Mouse (Mus musculus) ES-Bruce4 (cell line): ENCODE measurements around the gene Olfr435. TPM values are rescaled to one million over a fixed set of nuclear protein-coding genes. Genes with fewer than 3 reads are reported as not detected.

Experiments used
- H3K27ac ChIP-seq: 2 replicates; pipeline ENCODE4 v1.5.1; 2012; ENCODE audit warnings: low read length, inconsistent platforms; ENCODE audit not compliant: insufficient read depth
- H3K27me3 ChIP-seq: 2 replicates; pipeline ENCODE4 v1.6.1; 2012; ENCODE audit warnings: mild to moderate bottlenecking, low read length, inconsistent platforms; ENCODE audit not compliant: control insufficient read depth, poor library complexity, insufficient read depth, severe bottlenecking
- H3K36me3 ChIP-seq: 2 replicates; pipeline ENCODE4 v1.6.1; 2012; ENCODE audit warnings: inconsistent platforms, mild to moderate bottlenecking, low read length, moderate library complexity; ENCODE audit not compliant: control insufficient read depth, poor library complexity, insufficient read depth, severe bottlenecking
- H3K4me1 ChIP-seq: one replicate; pipeline ENCODE4 v1.8.1; 2011; ENCODE audit warnings: low read length; ENCODE audit not compliant: control insufficient read depth, insufficient read depth
- H3K4me3 ChIP-seq: 2 replicates; pipeline ENCODE4 v1.5.1; 2011; ENCODE audit warnings: low read depth, mild to moderate bottlenecking, low read length
- H3K9ac ChIP-seq: 2 replicates; pipeline ENCODE4 v1.6.1; 2012; ENCODE audit warnings: low read depth, mild to moderate bottlenecking, inconsistent platforms; ENCODE audit not compliant: poor library complexity, severe bottlenecking
- H3K9me3 ChIP-seq: replicated peaks from 2 replicates; pipeline ENCODE4 v1.6.1; 2012; ENCODE audit warnings: mild to moderate bottlenecking, low read length, inconsistent platforms; ENCODE audit not compliant: control insufficient read depth, poor library complexity, insufficient read depth, severe bottlenecking
- CTCF ChIP-seq: IDR thresholded peaks from one replicate; pipeline ENCODE4 v1.8.1; 2011; ENCODE audit warnings: low read depth, low read length
- EP300 ChIP-seq: IDR thresholded peaks from 2 replicates; pipeline ENCODE4 v1.6.1; 2011; ENCODE audit warnings: low read depth, low read length; ENCODE audit not compliant: insufficient read depth
- POLR2A ChIP-seq: IDR thresholded peaks from one replicate; pipeline ENCODE4 v1.8.1; 2011; ENCODE audit warnings: low read length; ENCODE audit not compliant: insufficient read depth
- polyA plus RNA-seq: library from polyadenylated mRNA; stranded (reverse); fragments of >200 nt; gene quantifications from 2 replicates; pipeline ENCODE4 v1.2.4, GENCODE M21; 2011; ENCODE audit warnings: low read depth; ENCODE audit not compliant: missing spikeins, insufficient read depth, insufficient read length

The Olfr435 gene
- polyA plus RNA-seq, result not detected in 2 replicates

- no peaks in the 10 kb centered on the region for H3K4me1 ChIP-seq
- no peak within 1 kb of the TSS for H3K9ac ChIP-seq
- no peak within 1 kb of the TSS for H3K27ac ChIP-seq
- H3K36me3 ChIP-seq, result no peaks in the 10 kb centered on the region
- no peak within 1 kb of the TSS for H3K4me3 ChIP-seq
- TF ChIP-seq EP300 (no peak), POLR2A (no peak), CTCF (no peak)
- H3K9me3 ChIP-seq, result no peaks in the 10 kb centered on the region
- H3K27me3 ChIP-seq, result no peaks in the 10 kb centered on the region
These were observed at the start of gene Olfr435 for GRCm38 (mm10) chr6:43196781-43197180. TSS of gene Olfr435 (plus strand) at chr6:43197146.

DNA sequence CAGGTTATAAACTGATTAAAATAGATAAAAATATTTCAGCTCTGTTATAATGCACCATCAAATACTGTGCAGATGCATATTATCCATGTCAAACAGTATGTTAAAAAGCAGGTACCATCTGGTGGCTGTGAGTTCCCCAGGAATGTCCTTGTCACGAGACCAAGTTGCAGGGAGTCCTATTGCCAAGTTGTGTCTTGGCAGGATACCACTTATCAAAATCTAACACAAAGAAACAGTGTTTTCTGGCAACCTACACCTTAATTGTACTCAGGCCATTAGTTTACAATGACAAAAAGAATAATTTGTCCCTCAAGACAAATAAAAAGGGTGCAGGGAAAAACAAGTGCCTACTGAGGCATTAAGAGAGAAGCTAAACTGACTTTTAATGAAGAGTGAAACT, 37.4 kb upstream of the Olfr435 start:
- Histone ChIP-seq H3K9me3 (no peaks in the 10 kb centered on the region), H3K4me1 (no peaks in the 10 kb centered on the region), H3K27me3 (no peaks in the 10 kb centered on the region), H3K9ac (no peak overlapping the region), H3K4me3 (no peak overlapping the region), H3K36me3 (no peaks in the 10 kb centered on the region), H3K27ac (no peak overlapping the region)
- no peak for TF ChIP-seq EP300
- TF ChIP-seq CTCF, result no peak
- TF ChIP-seq POLR2A, result no peak

GRCm38 (mm10) chr6:43162982-43163381, 34.0 kb upstream of the Olfr435 start, which contains the start of gene Olfr437:
TSS of gene Olfr437 (plus strand) at chr6:43163282.
- H3K9ac ChIP-seq, result no peak within 1 kb of the TSS
- TF ChIP-seq EP300 (no peak), CTCF (no peak), POLR2A (no peak)
- no peaks in the 10 kb centered on the region for H3K27me3 ChIP-seq
- H3K27ac ChIP-seq, result no peak within 1 kb of the TSS
- no peaks in the 10 kb centered on the region for H3K9me3 ChIP-seq
- no peaks in the 10 kb centered on the region for H3K4me1 ChIP-seq
- H3K36me3 ChIP-seq, result no peaks in the 10 kb centered on the region
- no peak within 1 kb of the TSS for H3K4me3 ChIP-seq

DNA sequence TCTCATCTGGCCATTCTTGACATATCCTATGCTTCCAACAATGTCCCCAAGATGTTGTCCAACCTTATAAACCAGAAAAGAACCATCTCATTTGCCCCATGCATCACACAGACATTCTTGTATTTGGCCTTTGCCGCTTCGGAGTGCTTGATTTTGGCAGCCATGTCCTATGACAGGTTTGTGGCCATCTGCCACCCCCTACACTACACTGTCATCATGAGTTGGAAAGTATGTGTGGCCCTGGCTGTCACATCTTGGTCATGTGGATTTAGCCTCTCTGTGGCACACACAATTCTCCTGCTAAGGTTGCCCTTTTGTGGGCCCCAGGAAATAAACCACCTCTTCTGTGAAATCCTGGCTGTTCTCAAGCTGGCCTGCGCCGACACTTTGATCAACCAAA, 29.7 kb upstream of the Olfr435 start:
- Histone ChIP-seq H3K9me3 (no peaks in the 10 kb centered on the region), H3K4me3 (no peak overlapping the region), H3K27ac (no peak overlapping the region), H3K27me3 (no peaks in the 10 kb centered on the region), H3K4me1 (no peaks in the 10 kb centered on the region), H3K36me3 (no peaks in the 10 kb centered on the region), H3K9ac (no peak overlapping the region)
- TF ChIP-seq EP300 (no peak), CTCF (no peak), POLR2A (no peak)

GRCm38 (mm10) chr6:43171840-43172239, 25.1 kb upstream of the Olfr435 start, which contains the start of gene Olfr13:
TSS of gene Olfr13 (plus strand) at chr6:43172140.
- Histone ChIP-seq H3K27ac (no peak within 1 kb of the TSS), H3K4me3 (no peak within 1 kb of the TSS)

DNA sequence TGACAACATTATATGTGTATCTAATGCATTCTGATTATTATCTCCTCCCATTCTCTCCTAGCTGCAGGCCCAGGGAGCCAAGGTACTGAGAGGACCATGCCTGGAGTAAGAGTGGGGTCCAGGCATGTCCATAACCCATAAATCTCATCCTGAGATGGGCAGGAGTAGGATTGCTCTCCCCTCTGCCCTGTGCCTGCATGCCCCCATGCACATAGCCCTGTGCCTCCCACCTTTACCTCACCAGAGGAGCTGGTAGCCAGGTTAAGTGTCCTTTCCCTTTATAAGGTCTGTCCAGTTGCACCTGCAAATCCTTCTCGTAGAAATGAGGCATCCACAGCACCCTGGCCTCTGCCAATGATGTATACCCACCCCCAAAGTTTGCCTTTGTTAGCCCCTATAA, 18.8 kb upstream of the Olfr435 start:
- Histone ChIP-seq H3K4me3 (no peak overlapping the region), H3K9me3 (no peaks in the 10 kb centered on the region), H3K36me3 (no peaks in the 10 kb centered on the region), H3K9ac (no peak overlapping the region), H3K4me1 (no peaks in the 10 kb centered on the region), H3K27ac (no peak overlapping the region), H3K27me3 (no peaks in the 10 kb centered on the region)
- no peak for TF ChIP-seq CTCF
- TF ChIP-seq EP300, result no peak
- no peak for TF ChIP-seq POLR2A

More at GRCm38 (mm10) chr6:43171840-43172239, 25.1 kb upstream of the Olfr435 start, which contains the start of gene Olfr13:
- TF ChIP-seq POLR2A (no peak), EP300 (no peak), CTCF (no peak)
- H3K27me3 ChIP-seq, result no peaks in the 10 kb centered on the region
- no peaks in the 10 kb centered on the region for H3K9me3 ChIP-seq
- no peak within 1 kb of the TSS for H3K9ac ChIP-seq
- H3K4me1 ChIP-seq, result no peaks in the 10 kb centered on the region
- H3K36me3 ChIP-seq, result no peaks in the 10 kb centered on the region
